Comparison of ENCODE assay signal across 8 mouse cellular contexts in genomic region chr2:155135092-155135491, GRCm38 (mm10). TPM values are rescaled to one million over a fixed set of nuclear protein-coding genes. Genes with fewer than 3 reads are reported as not detected.
DNase-seq lines count a peak whose midpoint lies in the region; ATAC-seq and TF ChIP-seq lines count a peak whose summit lies in the region.

No protein-coding gene starts in this region.

- intact Hi-C loops in left cerebral cortex, adult 2 months (cut with DNase I) = no loop called here

- no peak for ATAC-seq in hindbrain, embryonic 14.5 days (ENCODE audit: low FRiP score)
- ATAC-seq in liver, embryonic 16.5 days (ENCODE audit: low read depth) = no peak
- ATAC-seq in stomach, embryonic 14.5 days (ENCODE audit: insufficient number of reproducible peaks, insufficient read depth, low FRiP score, low read depth) = no peak

- peaks cover 27% of the 10 kb centered on the region for H3K4me1 ChIP-seq in hindbrain, embryonic 14.5 days (replicated peaks; ENCODE audit: control insufficient read depth, insufficient read depth, low read length)
- H3K4me1 ChIP-seq in liver, embryonic 16.5 days (ENCODE audit: control insufficient read depth, low read depth, low read length) = peaks cover 18% of the 10 kb centered on the region
- H3K4me1 ChIP-seq in stomach, embryonic 14.5 days (ENCODE audit: control insufficient read depth, insufficient read depth, low read length) = peaks cover 13% of the 10 kb centered on the region; the same call in 1 of the 2 replicates

- 78% methylated on average over 4 of the region's 4 CpGs for WGBS in hindbrain, embryonic 14.5 days
- WGBS in liver, embryonic 16.5 days (ENCODE audit: insufficient replicate concordance) = 52% methylated on average over 4 of the region's 4 CpGs
- 46% methylated on average over 4 of the region's 4 CpGs for WGBS in stomach, embryonic 14.5 days

- H3K4me3 ChIP-seq in left cerebral cortex, adult 2 months = peak overlapping the region; percentile 6; the same call in 1 of the 2 replicates
- 0 out of 2 replicates have a peak overlapping the region, but pooled peaks have one; percentile 1 for H3K4me3 ChIP-seq in hindbrain, embryonic 14.5 days (replicated peaks; ENCODE audit: low read length)
- no peak overlapping the region; the same call in 1 of the 2 replicates for H3K4me3 ChIP-seq in liver, embryonic 16.5 days (ENCODE audit: low read depth, low read length)
- H3K4me3 ChIP-seq in stomach, embryonic 14.5 days (ENCODE audit: low read depth, low read length) = no peak overlapping the region

- no peaks in the 10 kb centered on the region for H3K9me3 ChIP-seq in hindbrain, embryonic 14.5 days (ENCODE audit: control insufficient read depth, low read length)
- no peaks in the 10 kb centered on the region for H3K9me3 ChIP-seq in liver, embryonic 16.5 days (replicated peaks; ENCODE audit: control insufficient read depth, low read length)
- H3K9me3 ChIP-seq in stomach, embryonic 14.5 days (ENCODE audit: control insufficient read depth, low read depth, low read length) = no peaks in the 10 kb centered on the region

- DNase-seq in left cerebral cortex, adult 2 months (ENCODE audit: extremely low spot score in 1 of 2, low spot score in 2 of 2) = no peak
- no peak for DNase-seq in left cerebral cortex, adult 8-10 months (ENCODE audit: low spot score in 2 of 2)
- no peak for DNase-seq in hindbrain, embryonic 14.5 days (ENCODE audit: low spot score)
- DNase-seq in thymus, postnatal 25 days = no peak
- DNase-seq in frontal cortex, adult 2 months (ENCODE audit: extremely low spot score in 1 of 2, low spot score in 1 of 2) = no peak
- no peak for DNase-seq in c-Kit-positive CD71-positive TER-119-positive erythroid progenitor cells, embryonic 14.5 days (ENCODE audit: low spot score)

- TF ChIP-seq CTCF in left cerebral cortex, adult 2 months (IDR thresholded peaks at IDR 0.05) = no peak

- no peaks in the 10 kb centered on the region for H3K27me3 ChIP-seq in hindbrain, embryonic 14.5 days (ENCODE audit: control insufficient read depth, insufficient read depth, low read length)
- no peaks in the 10 kb centered on the region for H3K27me3 ChIP-seq in liver, embryonic 16.5 days (ENCODE audit: control insufficient read depth, insufficient read depth, low read depth, low read length)
- no peaks in the 10 kb centered on the region for H3K27me3 ChIP-seq in stomach, embryonic 14.5 days (ENCODE audit: control insufficient read depth, insufficient read depth, low read length)

- no peak overlapping the region for H3K9ac ChIP-seq in hindbrain, embryonic 14.5 days
- H3K9ac ChIP-seq in liver, embryonic 16.5 days (ENCODE audit: low read depth, low read length) = no peak overlapping the region
- H3K9ac ChIP-seq in stomach, embryonic 14.5 days (replicated peaks; ENCODE audit: low read depth, low read length) = no peak overlapping the region

- H3K36me3 ChIP-seq in hindbrain, embryonic 14.5 days (replicated peaks; ENCODE audit: control insufficient read depth, insufficient read depth) = peaks cover 23% of the 10 kb centered on the region
- peaks cover 14% of the 10 kb centered on the region for H3K36me3 ChIP-seq in liver, embryonic 16.5 days (ENCODE audit: control insufficient read depth, insufficient read depth)
- H3K36me3 ChIP-seq in stomach, embryonic 14.5 days (ENCODE audit: control insufficient read depth, insufficient read depth, low read length) = peaks cover 16% of the 10 kb centered on the region

- H3K27ac ChIP-seq in left cerebral cortex, adult 2 months = no peak overlapping the region
- no peak overlapping the region for H3K27ac ChIP-seq in hindbrain, embryonic 14.5 days
- H3K27ac ChIP-seq in liver, embryonic 16.5 days (ENCODE audit: low read length) = peak overlapping the region; percentile 23; the same call in 1 of the 2 replicates
- H3K27ac ChIP-seq in stomach, embryonic 14.5 days (ENCODE audit: low read length) = no peak overlapping the region

- H3K4me2 ChIP-seq in hindbrain, embryonic 14.5 days (replicated peaks) = peak overlapping the region; percentile 69
- peak overlapping the region; percentile 1 for H3K4me2 ChIP-seq in liver, embryonic 16.5 days (ENCODE audit: low read depth, low read length)
- peak overlapping the region; percentile 55 for H3K4me2 ChIP-seq in stomach, embryonic 14.5 days (replicated peaks; ENCODE audit: low read depth, low read length)

RNA-seq across cellular contexts. Expression of gene Itch, which starts 1.8 kb away (rescaled TPM):
- total RNA-seq in left cerebral cortex, adult 2 months (2021) = 10 to 100 TPM; 50.8 to 53.9 TPM
- 10 to 100 TPM; 49.5 to 57.9 (median 51.9) TPM for total RNA-seq in left cerebral cortex, adult 8-10 months (2022)
- 35.9 and 37.1 TPM in 2 replicates for polyA plus RNA-seq in hindbrain, embryonic 14.5 days (2014; fragmentation: Nextera tagmentation; extraction: Ambion mirVana)
- 19.6 and 19.7 TPM in 2 replicates for polyA plus RNA-seq in liver, embryonic 16.5 days (2015; fragmentation: Nextera tagmentation; extraction: Ambion mirVana)
- polyA plus RNA-seq in stomach, embryonic 14.5 days (2014; fragmentation: Nextera tagmentation; extraction: Ambion mirVana) = 58.4 and 62.2 TPM in 2 replicates
- 22.7 and 24.5 TPM in 2 replicates for polyA plus RNA-seq in frontal cortex, adult 2 months (2012; rRNA removed)

Comparison
In these comparisons a context has a peak if more than half of its experiments do, and no peak if none do; other contexts are left out.
1. H3K4me3 ChIP-seq: peak in left cerebral cortex, adult 2 months (single experiment) and hindbrain, embryonic 14.5 days (single experiment); none in liver, embryonic 16.5 days (single experiment) and stomach, embryonic 14.5 days (single experiment).
2. H3K4me2 ChIP-seq: peak in every context shown above with its lines; median percentile 69 in hindbrain, embryonic 14.5 days; 55 in stomach, embryonic 14.5 days; 1 in liver, embryonic 16.5 days.